Mouse (Mus musculus) cortical plate, adult 2 months (tissue): ENCODE results near the gene Gm8653.
"Not testable (repeated sequence)": the region's sequence is repeated elsewhere in the genome, so short reads cannot be mapped to it uniquely, and the experiment has no call there.

Experiments
- CTCF ChIP-seq: fragments of 200-500 bp; IDR thresholded peaks from 2 replicates; pipeline ENCODE4 v1.5.1; 2011; ENCODE audit warnings: mild to moderate bottlenecking, control low read depth, low read length; ENCODE audit not compliant: insufficient read depth; ENCODE audit errors: extremely low read depth
- POLR2A ChIP-seq: fragments of 200-500 bp; IDR thresholded peaks from 2 replicates; pipeline ENCODE4 v1.6.1; 2011; ENCODE audit warnings: mild to moderate bottlenecking, low read length, control low read depth; ENCODE audit not compliant: insufficient read depth; ENCODE audit errors: extremely low read depth

- not testable (repeated sequence) for TF ChIP-seq POLR2A, CTCF
These were observed 37.1 kb downstream of the Gm8653 start, which contains the start of gene Vmn1r142 for GRCm38 (mm10) chr7:22163935-22164334.
